Mouse (Mus musculus) telencephalon, adult 2 months (tissue): ENCODE measurements around the gene Rap1gap.

Source experiments
- DNase-seq: peaks from one replicate; pipeline ENCODE4 v3.0.0-alpha.2; 2011; ENCODE audit warnings: low read depth, low spot score

The Rap1gap gene

DNA sequence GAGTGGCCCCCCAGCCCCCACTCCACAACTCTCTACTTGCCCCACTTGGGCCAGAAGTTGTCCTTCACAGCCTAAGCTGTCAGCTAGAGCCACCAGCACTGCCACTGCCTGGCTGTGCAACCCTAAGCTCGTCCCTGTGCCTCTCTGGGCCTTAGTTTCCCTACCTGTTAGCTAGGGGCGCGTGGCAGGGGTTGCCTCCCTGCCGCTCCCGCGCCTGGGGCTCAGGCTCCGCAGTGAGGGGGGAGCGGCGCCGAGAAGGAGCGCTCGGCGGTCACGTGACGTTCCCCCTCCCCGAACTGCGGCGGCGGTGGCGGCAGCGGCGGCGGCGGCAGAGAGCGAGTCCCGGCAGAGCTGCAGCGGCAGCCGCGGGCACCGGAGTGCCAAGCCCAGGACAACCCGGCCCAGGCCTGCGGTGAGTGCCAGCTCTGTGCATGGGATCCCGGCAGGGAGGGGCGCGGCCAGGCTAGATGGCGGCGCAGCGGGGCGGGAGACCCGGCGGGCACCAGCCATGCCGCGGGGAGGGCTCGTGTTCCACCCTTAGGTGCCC is at the start of gene Rap1gap:
TSS of gene Rap1gap (plus strand) at position 294 of the 547 bp plus-strand sequence.
- DNase-seq, result no peak

DNA sequence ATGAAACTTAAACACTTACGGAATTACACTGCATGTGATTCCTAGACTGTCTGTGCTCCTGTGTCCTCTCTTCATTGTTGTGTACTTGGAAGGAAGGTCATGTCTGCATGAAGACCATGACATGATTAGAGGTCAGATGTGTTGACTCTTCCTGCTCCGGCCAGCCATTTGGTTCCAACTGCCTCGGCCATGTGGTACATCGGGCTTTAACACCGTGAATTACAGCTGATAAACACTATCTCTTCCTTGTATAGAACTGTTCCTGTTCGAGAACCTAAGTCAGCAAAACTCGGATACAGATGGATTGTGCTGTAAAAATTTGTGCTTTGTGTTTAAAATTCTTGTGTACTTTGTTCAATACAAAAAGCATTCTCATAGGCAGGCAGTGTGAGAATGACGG is 41.7 kb upstream of the Rap1gap start:
- DNase-seq, result no peak

DNA sequence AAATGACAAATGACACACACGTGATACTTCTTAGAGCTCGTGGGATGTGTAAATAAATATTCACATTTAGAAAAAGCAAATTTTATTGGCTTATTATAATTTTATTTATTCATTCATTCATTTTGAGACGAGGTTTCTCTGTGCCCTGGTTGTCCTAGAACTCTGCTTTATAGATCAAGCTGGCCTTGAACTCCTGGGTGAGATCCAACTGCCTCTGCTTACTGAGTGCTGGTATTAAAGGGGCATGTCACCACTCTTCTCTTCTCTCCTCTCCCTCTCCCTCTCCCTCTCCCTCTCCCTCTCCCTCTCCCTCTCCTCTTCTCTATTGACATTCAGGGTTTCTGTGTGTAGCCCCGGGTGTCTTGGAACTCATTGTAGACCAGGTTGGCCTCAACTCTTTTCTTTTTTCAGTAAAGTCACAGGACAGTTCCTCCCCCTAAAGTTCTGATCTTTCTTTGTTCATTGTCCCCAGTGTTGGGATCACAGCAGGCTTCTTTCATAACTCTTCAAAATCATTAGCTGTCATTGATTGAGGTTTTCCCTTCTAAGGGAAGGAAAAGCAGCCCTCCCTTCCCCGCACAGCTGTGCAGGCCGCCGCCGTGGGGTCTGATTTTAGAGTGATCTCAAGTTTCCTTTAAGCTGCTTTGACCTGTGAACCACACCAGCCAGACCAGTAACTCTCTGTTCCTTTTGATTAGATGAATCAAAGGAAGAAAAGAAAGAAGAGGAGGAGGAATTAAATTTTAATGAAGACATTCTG is 36.9 kb upstream of the Rap1gap start:
- DNase-seq, result no peak

DNA sequence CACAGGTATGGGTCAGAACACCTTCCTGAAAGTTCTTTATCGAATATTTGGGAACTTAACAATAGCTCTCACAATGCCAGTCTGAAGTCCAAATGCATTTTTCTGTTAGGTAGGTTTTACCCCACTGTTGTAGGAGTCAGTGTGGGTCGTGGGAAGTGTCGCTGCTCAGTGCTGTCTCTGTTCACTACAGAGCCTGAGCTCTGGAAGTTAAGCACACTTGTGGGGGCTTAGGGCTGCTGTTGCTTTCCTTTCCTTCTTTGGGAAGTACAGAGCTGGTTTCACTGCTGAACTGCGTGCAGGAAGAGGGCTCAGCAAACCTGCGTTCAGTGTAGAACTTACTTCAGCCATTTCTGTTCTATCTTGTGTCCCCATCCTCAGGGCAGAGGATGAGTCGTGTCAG is 36.1 kb upstream of the Rap1gap start:
- DNase-seq, result no peak

DNA sequence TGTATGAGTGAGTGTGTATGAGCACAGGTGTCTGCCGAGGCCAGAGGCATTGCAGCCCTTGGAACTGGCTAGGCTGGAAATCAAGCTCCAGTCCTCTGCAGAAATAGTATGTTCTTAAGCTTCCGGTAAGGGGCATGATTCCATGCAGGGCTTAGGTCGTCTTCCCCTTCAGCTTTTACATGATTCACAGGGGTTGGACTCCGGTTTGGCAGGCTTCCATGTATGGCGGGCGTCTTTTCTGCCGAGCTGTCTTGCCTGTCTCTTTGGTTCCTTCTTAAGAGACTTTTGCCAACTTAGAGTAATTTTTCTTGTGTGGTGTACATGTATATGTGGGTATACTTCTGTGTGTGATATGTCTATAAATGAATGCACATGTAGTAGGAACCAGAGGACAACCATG is 35.2 kb upstream of the Rap1gap start:
- DNase-seq, result no peak

DNA sequence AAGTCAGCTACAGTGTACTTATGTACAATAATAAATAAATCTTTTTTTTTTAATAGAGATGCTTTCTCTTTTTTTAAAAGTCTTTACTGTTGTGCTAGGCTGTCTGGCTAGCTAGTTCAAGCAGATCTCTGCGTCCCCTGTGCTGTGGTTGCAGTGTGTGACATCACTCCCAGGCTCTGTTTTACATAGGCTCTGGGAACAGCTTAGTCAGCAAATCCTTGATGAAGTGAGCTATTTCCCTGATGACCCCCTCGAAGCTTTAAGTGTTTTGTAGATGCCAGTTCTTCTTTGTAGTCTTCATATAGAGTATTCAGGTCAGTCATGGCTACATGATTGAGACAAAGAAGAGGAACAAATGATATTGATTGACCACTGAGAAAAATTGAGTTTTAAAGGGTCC is 34.4 kb upstream of the Rap1gap start:
- no peak for DNase-seq

DNA sequence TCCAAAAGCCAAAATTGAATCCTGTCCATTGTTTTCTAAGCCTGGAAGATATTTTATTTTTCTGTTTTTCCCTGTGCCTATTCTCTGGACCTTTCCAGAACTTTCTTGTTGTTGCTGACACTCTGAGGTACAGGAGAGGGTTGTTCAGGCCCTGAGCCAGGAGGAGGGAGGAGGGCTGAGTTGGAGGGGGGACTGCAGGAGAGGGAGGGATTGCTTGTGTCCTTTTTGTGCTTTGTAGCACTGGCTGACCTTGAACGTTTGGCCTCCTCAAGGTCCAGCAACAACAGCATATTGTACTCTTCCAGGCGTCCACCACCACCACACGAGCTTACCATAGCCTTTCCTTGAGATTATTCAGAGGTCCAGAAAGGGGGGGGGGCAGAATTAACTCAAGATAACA is 32.9 kb upstream of the Rap1gap start:
- DNase-seq, result no peak

DNA sequence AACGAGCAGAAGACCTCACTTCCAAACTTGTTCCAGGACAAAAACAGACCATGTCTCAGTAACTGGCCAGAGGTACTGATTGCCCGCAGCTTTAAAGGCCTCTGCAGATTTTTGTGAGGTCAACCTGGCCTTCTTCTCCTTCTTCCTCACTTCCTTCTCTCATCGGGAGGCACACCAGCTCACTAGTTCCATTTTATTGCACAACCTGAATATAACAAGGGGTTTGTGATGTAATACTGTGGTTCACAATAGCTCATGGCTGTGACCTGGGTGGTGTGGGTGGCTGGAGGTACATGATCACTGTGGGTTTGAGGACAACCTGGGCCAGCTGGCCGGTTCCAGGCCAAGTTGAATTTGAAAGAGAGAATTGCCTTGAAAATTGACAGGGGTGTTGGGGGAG is 31.1 kb upstream of the Rap1gap start:
- DNase-seq, result no peak

DNA sequence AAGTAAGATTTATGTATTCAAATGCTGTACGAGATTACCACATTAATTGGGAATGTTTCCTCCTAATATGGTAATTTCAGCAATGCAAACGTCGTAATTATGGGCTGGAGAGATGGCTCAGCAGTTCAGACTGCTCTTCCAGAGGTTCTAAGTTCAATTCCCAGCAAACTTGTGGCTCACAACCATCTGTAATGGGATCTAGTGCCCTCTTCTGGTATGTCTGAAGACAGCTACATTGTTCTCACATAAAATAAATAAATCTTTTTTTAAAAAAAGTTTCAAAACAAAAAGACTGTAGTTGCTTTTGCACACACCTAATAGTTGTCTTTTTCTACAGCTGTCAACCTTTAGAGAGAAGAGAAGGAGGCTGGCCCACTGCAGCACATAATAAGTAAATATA is 27.9 kb upstream of the Rap1gap start:
- no peak for DNase-seq

DNA sequence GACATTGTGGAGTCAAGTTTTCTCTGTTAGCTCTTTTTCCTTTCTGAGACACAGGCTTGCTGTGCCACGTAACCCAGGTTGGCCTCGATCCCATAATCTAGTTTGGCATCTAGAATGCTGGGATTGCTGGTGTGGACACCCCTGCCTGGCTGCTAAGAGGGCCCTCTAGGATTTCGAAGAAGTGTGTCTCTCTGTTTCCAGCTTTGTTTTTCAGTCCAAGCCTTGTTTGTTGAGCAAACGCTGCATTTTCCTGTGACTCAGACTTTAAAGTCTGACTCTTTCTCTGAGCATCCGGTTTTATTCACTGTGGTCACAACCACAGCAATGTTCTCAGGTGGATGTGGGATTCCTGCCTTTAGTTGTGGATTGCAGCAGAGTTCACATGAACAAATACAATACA is 23.0 kb upstream of the Rap1gap start:
- no peak for DNase-seq

DNA sequence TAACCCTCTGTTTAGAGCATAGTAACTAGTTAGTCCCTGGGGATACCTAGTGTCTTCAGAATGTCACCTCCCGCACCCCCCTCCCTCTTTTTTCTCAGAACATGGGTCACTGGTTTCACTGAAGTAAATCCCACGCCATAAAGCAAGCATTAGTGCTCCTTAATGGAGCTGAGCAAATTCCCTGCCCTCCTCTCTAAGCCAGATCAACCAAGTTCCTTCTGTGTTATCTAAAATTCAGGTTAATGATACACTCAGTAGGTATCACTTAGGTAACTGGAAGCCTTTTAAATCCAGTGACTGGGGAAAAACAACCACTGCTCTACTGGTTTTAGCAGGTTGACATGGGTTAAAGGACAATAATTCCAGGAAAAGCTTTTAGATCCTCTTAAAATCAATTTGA is 22.4 kb upstream of the Rap1gap start:
- no peak for DNase-seq

DNA sequence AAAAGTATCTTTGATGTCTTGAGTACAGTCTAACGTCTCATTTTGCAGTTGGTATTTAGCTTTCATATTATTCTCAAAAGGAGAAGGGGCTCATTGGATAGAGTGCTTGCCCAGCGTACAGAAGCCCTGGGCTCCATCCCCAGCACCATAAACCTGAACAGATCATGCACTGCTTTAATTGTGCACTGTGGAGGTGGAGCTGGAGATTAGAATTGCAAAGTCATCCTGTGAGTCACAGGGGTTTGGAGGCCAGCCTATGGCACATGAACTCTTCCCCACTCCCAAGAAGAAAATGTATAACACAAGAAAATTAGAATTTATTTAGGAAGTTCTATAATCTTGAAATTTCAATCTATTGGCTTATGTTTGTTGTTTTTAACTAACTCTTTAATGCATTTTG is 21.1 kb upstream of the Rap1gap start:
- no peak for DNase-seq

DNA sequence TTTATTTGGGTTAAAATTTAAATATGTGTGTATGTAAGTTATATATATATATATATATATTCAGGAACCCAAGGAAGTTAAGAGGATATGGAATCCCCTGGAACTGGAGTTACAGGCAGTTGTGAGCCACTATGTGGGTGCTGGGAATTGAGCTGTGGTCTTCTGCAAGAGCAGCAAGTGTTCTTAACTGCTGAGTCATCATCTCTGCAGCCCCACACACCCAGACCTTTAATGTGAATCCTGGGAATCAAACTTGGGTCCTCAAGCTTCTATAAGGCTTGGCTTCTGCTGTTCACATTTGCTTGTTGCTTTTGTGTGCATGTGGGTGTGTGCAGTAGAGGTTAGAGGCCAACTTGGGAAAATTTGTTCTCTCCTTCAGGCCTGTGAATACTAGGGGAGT is 18.3 kb upstream of the Rap1gap start:
- DNase-seq, result no peak

DNA sequence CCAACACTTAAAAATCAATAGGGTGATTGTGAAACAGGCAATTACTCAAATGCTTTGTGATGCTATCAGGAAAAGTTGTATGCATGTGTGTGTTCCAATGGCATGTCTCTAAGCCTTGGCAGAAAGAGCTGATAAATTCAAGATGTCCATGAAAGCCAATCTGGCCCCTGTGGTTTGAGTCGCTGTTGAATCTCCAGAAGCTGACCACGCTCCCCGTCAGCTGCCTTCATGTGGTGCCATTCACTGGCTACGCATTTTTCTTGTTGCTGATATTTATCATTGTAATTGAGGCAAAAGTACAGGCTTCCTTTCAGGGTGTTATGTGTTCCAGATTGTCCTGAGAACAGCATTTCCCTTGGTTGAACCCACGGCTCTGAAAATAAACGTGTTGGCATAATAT is 16.9 kb upstream of the Rap1gap start:
- no peak for DNase-seq

DNA sequence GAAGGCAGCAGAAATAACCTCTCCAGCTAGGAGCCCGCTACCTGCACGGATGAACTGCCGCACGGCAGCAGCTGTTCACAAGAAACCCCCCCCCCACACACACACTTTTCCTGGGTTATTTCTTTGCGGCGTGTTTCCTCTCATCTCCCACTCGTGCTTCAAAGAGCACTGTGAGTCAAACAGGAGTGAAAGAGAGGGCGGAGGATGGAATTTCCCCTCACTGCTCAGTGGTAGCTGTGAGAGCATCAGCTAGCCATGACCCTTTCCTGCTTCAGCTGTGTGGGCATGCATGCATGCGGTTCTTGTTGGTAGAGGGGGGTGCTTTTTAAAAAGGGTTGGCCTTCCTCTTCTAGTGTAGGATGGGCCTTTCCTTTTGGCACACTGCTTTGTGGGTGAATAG is 16.3 kb upstream of the Rap1gap start:
- DNase-seq, result no peak

DNA sequence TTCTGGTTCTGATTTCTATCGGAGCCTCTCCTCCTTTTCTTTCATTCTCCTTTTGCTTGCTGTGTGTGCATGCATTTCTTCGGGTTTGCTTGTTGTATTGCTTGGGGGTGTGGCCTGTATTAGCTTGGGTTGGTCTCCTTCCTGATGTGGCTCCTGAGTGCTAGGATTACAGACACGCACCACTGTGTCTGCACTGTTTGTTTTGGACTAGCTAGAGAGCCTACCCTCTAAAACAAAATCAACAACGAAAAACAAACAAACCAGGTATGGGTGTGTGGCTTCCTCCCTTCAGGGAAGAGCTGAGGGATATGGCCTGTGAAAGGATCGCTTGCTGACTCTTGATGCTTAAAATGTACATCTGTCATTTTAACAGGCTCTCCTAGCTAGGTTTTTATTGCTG is 13.6 kb upstream of the Rap1gap start:
- no peak for DNase-seq

DNA sequence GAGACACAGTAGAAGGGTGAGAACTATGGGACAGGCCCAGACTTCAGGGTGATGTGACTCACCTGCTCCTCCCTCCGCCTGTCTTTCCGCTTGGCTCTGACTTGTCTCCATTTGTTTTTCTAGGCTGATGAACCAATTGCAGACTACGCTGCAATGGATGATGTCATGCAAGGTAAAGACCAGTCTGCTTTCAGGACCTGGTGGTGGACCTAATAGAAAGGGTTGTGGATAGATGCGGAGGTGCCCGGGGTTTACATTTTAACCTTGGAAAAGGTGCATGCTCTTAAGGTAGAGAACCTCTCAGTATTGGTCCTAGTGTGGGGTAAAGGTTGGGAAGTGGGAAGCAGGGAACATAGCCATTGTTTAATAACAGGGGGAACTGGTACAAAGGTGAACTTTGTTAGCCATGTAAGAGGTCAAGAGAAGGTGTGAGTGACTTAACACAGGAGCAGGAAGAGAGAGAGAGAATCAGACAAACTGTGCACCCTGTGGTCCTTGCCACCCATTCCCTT is 11.6 kb upstream of the Rap1gap start:
- DNase-seq, result no peak

DNA sequence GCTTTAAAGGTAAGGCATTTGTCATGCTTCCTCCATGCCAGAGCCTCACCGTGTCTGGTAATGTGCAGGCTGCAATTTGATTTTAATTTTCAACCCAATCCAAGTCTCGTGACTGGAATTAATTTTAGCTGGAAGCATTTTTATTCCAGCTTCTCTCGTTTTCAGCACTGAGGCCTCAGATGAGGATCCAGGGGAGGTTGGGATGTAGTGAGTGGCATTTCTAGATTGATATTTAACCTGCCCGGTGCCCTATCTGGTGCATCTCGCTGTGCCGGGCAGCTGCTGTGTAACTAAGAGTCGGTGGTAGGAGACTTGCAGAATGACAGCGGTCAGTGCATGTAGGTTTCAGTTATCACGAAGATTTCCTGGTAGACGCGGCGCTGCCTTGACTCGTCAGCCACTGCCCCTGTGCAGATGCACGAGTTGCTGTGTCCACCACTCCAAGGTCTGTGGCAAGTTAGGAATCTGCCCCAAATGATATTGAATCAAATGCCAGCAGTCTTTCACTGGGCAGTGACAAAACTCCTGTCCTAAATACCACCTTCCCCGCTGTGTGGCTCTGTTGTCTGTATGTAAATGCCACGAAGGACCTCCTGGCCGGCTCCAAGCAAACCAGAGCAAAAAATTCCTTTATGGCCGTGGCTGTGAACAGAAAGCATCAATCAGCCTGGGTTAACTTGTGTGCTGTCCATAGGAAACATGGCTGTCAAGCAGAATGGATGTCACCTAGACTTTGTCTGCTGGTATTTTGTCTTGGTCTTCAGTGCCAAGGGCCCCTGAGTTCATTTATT is 9.1 kb upstream of the Rap1gap start:
- DNase-seq, result no peak

DNA sequence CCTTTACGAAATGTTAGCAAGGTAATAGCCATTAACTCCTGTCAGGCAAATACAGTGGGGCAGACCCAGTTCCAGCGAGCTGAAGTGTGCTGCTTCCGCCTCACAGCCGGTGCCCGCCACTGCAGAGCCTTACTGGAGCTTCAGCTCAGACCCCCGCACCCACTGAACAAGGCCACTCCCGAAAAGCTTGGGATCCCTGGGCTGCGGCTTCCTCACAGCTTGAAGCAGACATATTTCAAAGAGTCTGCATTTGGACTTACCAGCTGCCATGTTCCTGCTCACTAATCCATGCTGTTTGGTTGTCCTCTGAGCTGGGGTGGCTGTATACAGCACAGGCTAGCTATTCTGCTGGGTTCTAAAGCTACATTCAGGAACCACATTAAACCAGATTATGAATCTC is 6.9 kb upstream of the Rap1gap start:
- no peak for DNase-seq

DNA sequence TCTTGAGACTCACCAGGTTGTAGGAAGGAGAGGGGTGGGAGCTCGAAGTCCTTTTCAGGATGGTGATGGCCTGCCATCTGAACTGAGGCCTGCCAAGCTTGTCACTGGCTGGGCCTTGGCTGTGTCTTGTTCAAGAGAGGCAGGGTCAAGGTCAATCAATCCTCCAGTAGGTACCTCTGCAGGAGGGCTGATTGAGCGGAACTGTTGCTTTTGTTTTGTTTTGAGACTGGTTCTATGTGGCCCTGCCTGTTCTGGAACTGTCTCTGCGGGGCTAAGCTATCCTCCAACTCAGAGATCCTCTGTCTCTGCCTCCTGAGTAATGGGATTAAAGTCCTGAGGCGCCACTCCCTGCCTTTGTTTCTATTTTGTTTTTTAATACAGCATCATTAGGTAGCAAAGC is 5.0 kb upstream of the Rap1gap start:
- DNase-seq, result no peak

DNA sequence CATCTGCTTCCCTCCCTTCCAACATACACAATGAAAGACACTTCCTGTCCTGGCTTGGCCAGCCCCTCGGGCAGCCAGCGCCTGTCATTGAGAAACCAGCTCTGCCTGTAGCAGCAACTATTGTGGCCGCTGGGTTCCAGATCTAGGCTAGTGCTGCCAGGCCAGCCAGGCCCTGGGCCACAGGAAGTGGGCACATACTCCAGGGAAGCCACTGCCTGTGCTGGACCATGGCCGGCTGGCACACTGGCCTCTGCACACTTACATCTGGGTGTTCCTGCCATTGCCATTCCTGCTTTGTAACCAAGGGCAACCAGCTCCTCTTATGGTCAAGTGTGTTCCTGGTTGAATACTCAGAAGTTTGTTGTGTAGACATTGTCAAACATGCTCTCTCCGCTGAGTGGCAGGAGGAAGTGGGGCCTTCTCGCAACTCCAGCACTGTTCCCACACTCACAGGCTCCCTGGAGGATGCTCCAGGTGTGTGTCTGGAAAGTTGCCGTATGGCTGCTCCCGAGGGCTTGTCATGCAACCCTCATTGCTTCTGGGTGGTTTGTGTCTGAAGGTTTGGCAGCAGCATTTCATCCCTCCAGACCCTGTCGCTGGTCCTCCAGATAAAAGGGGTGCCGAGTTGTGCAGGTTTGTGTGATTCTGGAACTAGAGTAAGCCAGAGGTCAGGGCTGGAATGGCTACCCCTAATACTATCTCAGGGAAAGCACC is 4.0 kb upstream of the Rap1gap start:
- DNase-seq, result no peak

DNA sequence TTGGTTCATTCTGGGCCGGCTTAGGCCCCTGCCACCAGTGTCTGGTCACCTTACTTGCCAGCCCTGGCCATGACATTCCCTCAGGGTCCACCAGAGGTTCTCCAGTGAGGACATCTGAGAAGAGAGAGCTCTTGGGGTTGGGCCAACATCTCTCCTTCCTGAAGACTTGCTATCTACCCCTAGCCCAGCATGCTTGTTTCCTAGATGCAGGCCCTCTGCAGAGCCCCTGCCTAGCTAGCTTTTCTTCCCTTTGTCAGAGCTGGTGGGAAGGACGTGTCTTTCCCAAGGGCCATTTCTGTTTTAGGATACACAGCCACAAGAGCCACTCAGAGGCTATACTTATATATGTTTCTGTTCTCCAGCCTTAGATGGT is 3.5 kb upstream of the Rap1gap start:
- DNase-seq, result no peak
